Mouse (Mus musculus) myocyte (in vitro differentiated cells): ENCODE measurements at regions not wholly inside any gene's neighbourhood (a gene's known extent, or its start where the extent isn't known, plus 50 kb on each side); places are given as distances from the start of the nearest gene placed in this dataset.
A peak's percentile ranks its signal among the peaks of the same experiment; 100 is the strongest.

Experiments
- H3K27me3 ChIP-seq: one replicate; pipeline ENCODE4 v1.6.1; 2011; ENCODE audit not compliant: control insufficient read depth, insufficient read depth, insufficient read length
- H3K36me3 ChIP-seq: one replicate; pipeline ENCODE4 v1.6.1; 2011; ENCODE audit not compliant: control insufficient read depth, insufficient read depth
- H3K4me2 ChIP-seq: one replicate; pipeline ENCODE4 v1.6.1; 2011; ENCODE audit warnings: low read depth, control low read depth
- H3K4me3 ChIP-seq: one replicate; pipeline ENCODE4 v1.5.1; 2011; ENCODE audit warnings: mild to moderate bottlenecking, control low read depth, moderate library complexity
- H3K79me2 ChIP-seq: one replicate; pipeline ENCODE4 v1.6.1; 2011; ENCODE audit not compliant: control insufficient read depth, insufficient read depth
- H3ac ChIP-seq: one replicate; pipeline ENCODE4 v1.6.1; 2011; ENCODE audit not compliant: control insufficient read depth, insufficient read length
- CEBPB ChIP-seq: IDR thresholded peaks from 2 replicates; pipeline ENCODE4 v1.6.1; 2011; ENCODE audit warnings: mild to moderate bottlenecking, moderate library complexity; ENCODE audit not compliant: poor library complexity, insufficient read depth, severe bottlenecking
- E2F4 ChIP-seq: IDR thresholded peaks from one replicate; pipeline ENCODE4 v1.6.1; 2011; ENCODE audit warnings: mild to moderate bottlenecking, control low read depth, moderate library complexity; ENCODE audit not compliant: insufficient read depth
- MAX ChIP-seq: IDR thresholded peaks from one replicate; pipeline ENCODE4 v1.6.1; 2011; ENCODE audit warnings: low read depth, mild to moderate bottlenecking, control low read depth
- MYOD1 ChIP-seq, 3 experiments: IDR thresholded peaks; one replicate each; pipeline ENCODE4 v1.6.1; 2011; ENCODE audit warnings: control low read depth in 2 of 3, low read depth in 2 of 3, mild to moderate bottlenecking in 2 of 3, moderate library complexity in 1 of 3; ENCODE audit not compliant: insufficient read length in 2 of 3, control insufficient read depth in 1 of 3
- MYOG ChIP-seq, 3 experiments: IDR thresholded peaks; one replicate each; pipeline ENCODE4 v1.6.1; 2011; ENCODE audit warnings: control low read depth in 2 of 3, low read depth in 2 of 3, mild to moderate bottlenecking in 2 of 3; ENCODE audit not compliant: insufficient read length in 2 of 3, control insufficient read depth in 1 of 3, insufficient read depth in 1 of 3
- POLR2A ChIP-seq: IDR thresholded peaks from one replicate; pipeline ENCODE4 v1.6.1; 2011; ENCODE audit warnings: low read depth, mild to moderate bottlenecking, control low read depth, moderate library complexity; ENCODE audit not compliant: insufficient read length
- POLR2AphosphoS2 ChIP-seq: IDR thresholded peaks from one replicate; pipeline ENCODE4 v1.6.1; 2011; ENCODE audit warnings: low read depth, control low read depth; ENCODE audit not compliant: insufficient read length
- REST ChIP-seq: IDR thresholded peaks from one replicate; pipeline ENCODE4 v1.6.1; 2011; ENCODE audit warnings: mild to moderate bottlenecking, control low read depth, moderate library complexity; ENCODE audit not compliant: insufficient read depth, insufficient read length
- SRF ChIP-seq: IDR thresholded peaks from one replicate; pipeline ENCODE4 v1.6.1; 2011; ENCODE audit warnings: low read depth; ENCODE audit not compliant: control insufficient read depth, insufficient read length
- TCF12 ChIP-seq: IDR thresholded peaks from one replicate; pipeline ENCODE4 v1.6.1; 2011; ENCODE audit warnings: mild to moderate bottlenecking, control low read depth; ENCODE audit not compliant: poor library complexity, insufficient read depth, severe bottlenecking
- TCF3 ChIP-seq: IDR thresholded peaks from one replicate; pipeline ENCODE4 v1.6.1; 2011; ENCODE audit warnings: low read depth, control low read depth; ENCODE audit not compliant: insufficient read length
- USF1 ChIP-seq: IDR thresholded peaks from one replicate; pipeline ENCODE4 v1.6.1; 2011; ENCODE audit warnings: low read depth, mild to moderate bottlenecking, control low read depth, moderate library complexity

DNA sequence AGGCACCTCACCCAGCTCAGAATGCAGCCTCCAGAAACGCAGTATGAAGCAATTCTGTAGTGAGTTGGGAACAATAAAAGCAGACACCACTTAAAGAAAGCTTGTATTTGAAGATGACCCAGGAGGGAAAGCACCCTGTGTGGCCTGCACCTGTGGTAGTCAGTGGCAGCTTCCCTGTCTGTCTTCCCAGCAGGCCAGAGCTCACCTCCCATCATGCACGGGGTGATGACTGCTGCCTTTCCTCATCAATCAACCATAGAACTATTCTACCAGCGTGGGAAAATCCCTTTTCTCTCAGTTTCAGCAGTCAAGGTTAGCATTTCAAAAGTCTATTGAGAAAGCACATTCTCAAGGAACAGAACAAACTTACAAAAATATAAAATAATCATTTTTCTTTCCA lies 160.0 kb downstream of the Cog6 start:
- Histone ChIP-seq H3K36me3 (no peaks in the 10 kb centered on the region), H3K79me2 (no peaks in the 10 kb centered on the region), H3K4me2 (no peak overlapping the region), H3K27me3 (no peaks in the 10 kb centered on the region), H3ac (no peak overlapping the region), H3K4me3 (no peak overlapping the region)
- TF ChIP-seq REST = no peak
- TF ChIP-seq USF1 = no peak
- TF ChIP-seq POLR2AphosphoS2 = no peak
- no peak for TF ChIP-seq CEBPB
- no peak for TF ChIP-seq MAX
- TF ChIP-seq MYOD1 (IDR thresholded peaks at IDR 0.05; ENCODE audit: control insufficient read depth in 1 of 3, insufficient read length in 2 of 3, low read depth in 2 of 3) = no peak
- TF ChIP-seq TCF12 = no peak
- TF ChIP-seq TCF3 = no peak
- no peak for TF ChIP-seq POLR2A
- no peak for TF ChIP-seq MYOG (IDR thresholded peaks at IDR 0.05; ENCODE audit: control insufficient read depth in 1 of 3, insufficient read depth in 1 of 3, insufficient read length in 2 of 3, low read depth in 2 of 3)
- TF ChIP-seq SRF = no peak
- no peak for TF ChIP-seq E2F4

DNA sequence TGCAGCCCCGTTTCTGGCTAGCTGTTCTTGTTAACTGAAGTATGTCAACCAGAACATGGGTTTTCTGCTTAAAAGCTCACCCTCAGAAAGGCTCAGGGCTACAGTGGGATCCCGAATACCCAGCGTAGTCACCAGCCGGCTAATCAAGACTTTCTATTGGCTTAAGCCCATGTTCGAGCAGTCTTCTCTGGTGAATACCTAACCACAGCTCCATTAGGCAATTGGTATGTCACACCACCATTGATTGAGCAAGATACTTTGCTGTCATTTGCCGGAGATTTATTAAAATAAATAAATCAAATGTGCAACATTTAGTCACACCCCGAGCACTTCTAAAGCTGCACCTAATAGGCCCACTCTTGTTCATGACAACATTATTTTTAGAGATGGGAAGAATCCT lies 162.5 kb downstream of the Cog6 start:
- Histone ChIP-seq H3K4me3 (no peak overlapping the region), H3K79me2 (no peaks in the 10 kb centered on the region), H3K4me2 (no peak overlapping the region), H3K27me3 (no peaks in the 10 kb centered on the region), H3ac (no peak overlapping the region), H3K36me3 (no peaks in the 10 kb centered on the region)
- TF ChIP-seq E2F4 (no peak), POLR2AphosphoS2 (no peak)

DNA sequence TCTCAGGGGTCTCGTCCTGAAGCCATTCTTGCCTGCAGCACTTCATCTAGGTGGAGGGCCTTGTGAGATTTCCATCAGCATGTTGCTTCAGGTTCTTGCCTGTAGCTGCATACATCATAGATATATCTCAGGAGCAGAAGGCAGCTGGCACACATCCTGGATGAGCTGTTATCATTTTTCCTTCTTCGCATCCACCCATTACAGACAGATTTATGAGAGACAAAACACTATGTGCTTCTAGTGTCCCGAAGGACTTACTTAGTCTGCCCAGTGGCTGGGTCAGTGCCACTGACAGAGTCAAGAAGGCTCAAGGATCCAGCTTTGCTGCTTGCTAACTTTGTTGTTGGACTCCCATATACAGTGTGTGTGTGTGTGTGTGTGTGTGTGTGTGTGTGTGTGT lies 163.9 kb downstream of the Cog6 start:
- H3K79me2 ChIP-seq = no peaks in the 10 kb centered on the region
- H3ac ChIP-seq = no peak overlapping the region
- H3K36me3 ChIP-seq = no peaks in the 10 kb centered on the region
- no peak overlapping the region for H3K4me2 ChIP-seq
- H3K27me3 ChIP-seq = no peaks in the 10 kb centered on the region
- TF ChIP-seq MAX = no peak
- no peak for TF ChIP-seq POLR2A
- TF ChIP-seq TCF3 = no peak
- no peak for TF ChIP-seq SRF
- no peak for TF ChIP-seq MYOG (IDR thresholded peaks at IDR 0.05; ENCODE audit: control insufficient read depth in 1 of 3, insufficient read depth in 1 of 3, insufficient read length in 2 of 3, low read depth in 2 of 3)
- H3K4me3 ChIP-seq = no peak overlapping the region

DNA sequence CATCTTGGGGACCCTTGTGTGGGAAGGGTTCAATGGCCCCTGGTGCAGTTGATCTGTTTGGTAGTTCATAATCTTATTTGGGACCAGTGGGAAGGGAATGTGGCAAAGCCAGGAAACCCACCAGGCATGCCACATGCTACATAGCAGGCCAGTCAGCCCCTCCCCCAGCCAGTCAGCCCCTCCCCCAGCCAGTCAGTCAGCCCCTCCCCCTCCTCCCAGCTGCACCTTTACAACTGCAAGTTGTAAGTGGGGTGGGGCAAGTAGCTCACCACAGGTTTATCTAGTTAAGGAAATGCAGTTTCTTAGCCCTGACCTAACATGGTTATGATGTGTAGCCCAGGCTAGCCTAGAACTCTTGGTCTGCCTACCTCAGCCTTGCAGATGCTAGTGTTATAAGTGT lies 171.9 kb downstream of the Cog6 start:
- Histone ChIP-seq H3ac (no peak overlapping the region), H3K27me3 (no peaks in the 10 kb centered on the region), H3K4me2 (no peak overlapping the region), H3K4me3 (no peak overlapping the region), H3K79me2 (no peaks in the 10 kb centered on the region), H3K36me3 (no peaks in the 10 kb centered on the region)
- no peak for TF ChIP-seq MYOD1 (IDR thresholded peaks at IDR 0.05; ENCODE audit: control insufficient read depth in 1 of 3, insufficient read length in 2 of 3, low read depth in 2 of 3)
- no peak for TF ChIP-seq REST
- TF ChIP-seq E2F4 = no peak
- TF ChIP-seq SRF = no peak
- no peak for TF ChIP-seq TCF3
- no peak for TF ChIP-seq CEBPB
- no peak for TF ChIP-seq POLR2AphosphoS2
- TF ChIP-seq MAX = no peak
- no peak for TF ChIP-seq MYOG (IDR thresholded peaks at IDR 0.05; ENCODE audit: control insufficient read depth in 1 of 3, insufficient read depth in 1 of 3, insufficient read length in 2 of 3, low read depth in 2 of 3)
- TF ChIP-seq TCF12 = no peak
- no peak for TF ChIP-seq USF1
- no peak for TF ChIP-seq POLR2A

DNA sequence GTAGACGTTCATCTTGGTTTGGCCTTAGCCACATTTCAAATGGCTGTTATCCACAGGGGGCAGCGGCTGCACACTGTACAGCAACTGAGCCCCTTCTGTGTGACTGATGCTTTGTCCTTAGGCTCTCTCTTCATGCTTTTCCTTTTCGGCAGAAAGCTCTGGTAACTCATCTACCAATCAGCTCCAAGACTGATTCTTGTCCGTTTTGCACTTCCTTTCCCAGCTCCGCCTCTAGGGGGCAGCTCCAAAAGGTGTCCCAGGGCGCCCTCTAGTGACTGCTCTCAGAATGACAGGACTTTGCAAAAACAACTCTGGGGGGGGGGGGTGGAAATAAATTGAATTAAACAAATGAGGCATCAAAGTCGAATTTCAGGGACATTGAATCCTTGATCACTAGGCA lies 173.0 kb downstream of the Cog6 start:
- Histone ChIP-seq H3K79me2 (no peaks in the 10 kb centered on the region), H3K36me3 (no peaks in the 10 kb centered on the region), H3K4me2 (peak overlapping the region; percentile 34), H3K4me3 (no peak overlapping the region), H3ac (no peak overlapping the region), H3K27me3 (no peaks in the 10 kb centered on the region)
- TF ChIP-seq TCF3 (no peak), SRF (no peak), TCF12 (no peak), MYOD1 (IDR thresholded peaks at IDR 0.05; ENCODE audit: control insufficient read depth in 1 of 3, insufficient read length in 2 of 3, low read depth in 2 of 3) (no peak), CEBPB (no peak), MAX (no peak), POLR2A (no peak), MYOG (IDR thresholded peaks at IDR 0.05; ENCODE audit: control insufficient read depth in 1 of 3, insufficient read depth in 1 of 3, insufficient read length in 2 of 3, low read depth in 2 of 3) (no peak)
